Mouse (Mus musculus): ENCODE measurements at regions not wholly inside any gene's neighbourhood (a gene's known extent, or its start where the extent isn't known, plus 50 kb on each side); places are given as distances from the start of the nearest gene placed in this dataset.

DNA sequence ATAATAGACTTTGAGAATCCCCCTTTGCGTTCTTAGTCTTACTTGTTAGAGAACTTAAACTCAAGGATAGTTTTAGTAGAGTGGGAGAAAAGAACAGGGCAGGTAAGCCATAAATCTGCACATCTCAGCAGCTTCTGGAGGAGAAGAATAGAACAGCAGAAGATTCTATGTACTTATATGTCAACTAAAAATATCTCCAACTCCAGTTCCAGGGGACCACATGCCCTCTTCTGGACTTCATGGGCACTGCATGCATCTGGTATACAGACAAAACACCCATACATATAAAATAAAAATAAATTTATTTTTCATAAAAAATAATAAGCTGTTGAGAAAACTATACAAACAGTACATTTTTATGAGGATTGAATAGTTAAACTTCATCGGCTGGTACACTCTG lies 196.4 kb downstream of the Mettl4 start:
- peak; percentile 34 for DNase-seq

DNA sequence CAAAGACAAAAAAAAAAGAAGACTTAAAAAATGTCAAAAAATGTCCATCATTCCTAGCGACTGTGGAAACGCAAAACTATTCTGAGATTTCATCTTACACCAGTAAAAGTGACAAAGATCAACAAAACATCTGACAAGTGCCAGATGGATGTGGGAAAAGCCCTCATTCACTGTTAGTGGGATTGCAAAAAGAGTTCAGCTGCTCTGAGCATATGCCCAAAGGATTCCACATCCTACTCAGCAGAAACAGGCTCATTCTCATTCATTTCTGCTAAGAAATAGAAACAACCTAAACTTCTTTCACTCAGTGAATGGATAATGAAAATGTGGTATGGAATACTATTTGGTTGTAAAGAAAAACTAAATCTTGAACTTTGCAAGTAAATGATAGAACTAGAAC lies 221.1 kb downstream of the Mettl4 start:
- no peak for DNase-seq

All from right cerebral cortex, postnatal 14 days (tissue).